Mouse (Mus musculus): Measurements from ENCODE around the gene Ago1. TPM values are rescaled to one million over a fixed set of nuclear protein-coding genes. Genes with fewer than 3 reads are reported as not detected.

The Ago1 gene
- total and polyA plus RNA-seq, 3 experiments: 6.9 to 29.0 (median 10.9) TPM

DNA sequence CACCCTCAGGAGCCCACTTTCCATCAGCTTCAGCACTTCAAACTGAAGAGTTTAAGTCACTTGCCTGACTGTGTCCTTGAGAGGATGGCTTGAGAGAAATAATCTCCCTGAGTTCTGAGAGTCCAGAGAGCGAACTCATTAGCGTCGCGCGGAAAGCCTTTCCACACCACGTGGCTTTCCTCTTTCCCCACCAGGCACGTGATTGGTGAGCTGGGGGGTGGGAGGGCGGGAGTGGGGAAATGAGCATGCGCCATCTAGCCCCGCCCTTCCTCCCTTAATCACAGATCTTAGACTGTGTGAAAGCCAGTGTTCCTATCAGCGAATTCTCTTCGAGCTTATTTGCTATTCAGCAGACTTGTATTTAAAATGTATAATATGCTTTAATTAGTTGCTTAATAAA, 14.6 kb upstream of the Ago1 start:
- H3K4me2 ChIP-seq (ENCODE audit: insufficient read depth, low read depth, poor library complexity, severe bottlenecking): no peak overlapping the region
- H3K27ac ChIP-seq (ENCODE audit: insufficient read depth, low read depth): no peak overlapping the region
- dilution Hi-C loops (cut with MboI; ENCODE audit: extremely low pct_ligation_motif_present, extremely low pct_unique_long_range_greater_than_20kb, low sequenced_read_pairs): no loop called here
- H3K36me3 ChIP-seq (replicated peaks in 1 of 2; ENCODE audit: control insufficient read depth in 1 of 2, insufficient read depth in 1 of 2, low read length in 1 of 2): no peaks in the 10 kb centered on the region
- H3K9me3 ChIP-seq (replicated peaks; ENCODE audit: low read length): no peaks in the 10 kb centered on the region
- DNase-seq (ENCODE audit: extremely low read depth): no peak
- H3K4me3 ChIP-seq (replicated peaks in 1 of 3; ENCODE audit: low read depth in 2 of 3, low read length in 2 of 3, poor library complexity in 1 of 3): no peak overlapping the region
- no peaks in the 10 kb centered on the region; a peak in 1 of 4 replicates for H3K4me1 ChIP-seq (ENCODE audit: control insufficient read depth in 1 of 2, insufficient read depth in 2 of 2)
- in situ Hi-C loops (cut with MboI; ENCODE audit: low pct_ligation_motif_present, low pct_unique_long_range_greater_than_20kb, low sequenced_read_pairs): no loop called here
- TF ChIP-seq JUN (IDR thresholded peaks at IDR 0.05; ENCODE audit: insufficient read depth, low read depth, low read length): no peak
- 0 out of 2 replicates have a peak, but pooled peaks have one; percentile 5 for TF ChIP-seq BHLHE40 (IDR thresholded peaks at IDR 0.05; ENCODE audit: low read depth, low read length)
- no peak for TF ChIP-seq IRF4 (IDR thresholded peaks at IDR 0.05; ENCODE audit: low read depth, low read length)
- H3K27me3 ChIP-seq (replicated peaks): no peaks in the 10 kb centered on the region
- no peaks in the 10 kb centered on the region for H3K79me2 ChIP-seq (replicated peaks; ENCODE audit: control insufficient read depth, extremely low read depth, insufficient read depth, poor library complexity, severe bottlenecking)
- no peak overlapping the region for H3K9ac ChIP-seq (ENCODE audit: insufficient read depth, low read depth)

- in situ Hi-C loops (cut with MboI; ENCODE audit: low pct_ligation_motif_present, low pct_unique_long_range_greater_than_20kb, low sequenced_read_pairs): no loop called here
- H3K79me2 ChIP-seq (replicated peaks; ENCODE audit: control insufficient read depth, extremely low read depth, insufficient read depth, poor library complexity, severe bottlenecking): no peaks in the 10 kb centered on the region
- no peak for TF ChIP-seq MAFK (IDR thresholded peaks at IDR 0.05; ENCODE audit: insufficient replicate concordance, low read length)
- TF ChIP-seq SMC3 (IDR thresholded peaks at IDR 0.05; ENCODE audit: low read depth, low read length): no peak
- no peak for TF ChIP-seq EP300 (IDR thresholded peaks at IDR 0.05; ENCODE audit: low read length)
- no peak for TF ChIP-seq USF2 (conservative IDR thresholded peaks at IDR 0.05; ENCODE audit: low read depth, low read length)
- TF ChIP-seq NELFE (IDR thresholded peaks at IDR 0.05; ENCODE audit: low read depth, low read length): no peak
- no peak for TF ChIP-seq CTCF (conservative IDR thresholded peaks at IDR 0.05 in 1 of 2, IDR thresholded peaks at IDR 0.05 in 1 of 2; ENCODE audit: low read depth in 2 of 2, low read length in 2 of 2)
- TF ChIP-seq ZC3H11A (IDR thresholded peaks at IDR 0.05; ENCODE audit: low read depth, low read length): no peak
- TF ChIP-seq CHD2 (IDR thresholded peaks at IDR 0.05; ENCODE audit: low read length): no peak
- H3K36me3 ChIP-seq (replicated peaks in 1 of 2; ENCODE audit: control insufficient read depth in 1 of 2, insufficient read depth in 1 of 2, low read length in 1 of 2): no peaks in the 10 kb centered on the region
- H3K4me1 ChIP-seq (ENCODE audit: control insufficient read depth in 1 of 2, insufficient read depth in 2 of 2): no peaks in the 10 kb centered on the region; a peak in 1 of 4 replicates
- no peak overlapping the region for H3K4me3 ChIP-seq (replicated peaks in 1 of 3; ENCODE audit: low read depth in 2 of 3, low read length in 2 of 3, poor library complexity in 1 of 3)
- no peak for DNase-seq (ENCODE audit: extremely low read depth)
- dilution Hi-C loops (cut with MboI; ENCODE audit: extremely low pct_ligation_motif_present, extremely low pct_unique_long_range_greater_than_20kb, low sequenced_read_pairs): no loop called here
- H3K27me3 ChIP-seq (replicated peaks): no peaks in the 10 kb centered on the region
- H3K9me3 ChIP-seq (replicated peaks; ENCODE audit: low read length): no peaks in the 10 kb centered on the region
- H3K9ac ChIP-seq (ENCODE audit: insufficient read depth, low read depth): no peak overlapping the region
- no peak overlapping the region for H3K4me2 ChIP-seq (ENCODE audit: insufficient read depth, low read depth, poor library complexity, severe bottlenecking)
- no peak overlapping the region for H3K27ac ChIP-seq (ENCODE audit: insufficient read depth, low read depth)
These were observed 13.1 kb upstream of the Ago1 start for GRCm38 (mm10) chr4:126481461-126481860.

GRCm38 (mm10) chr4:126480288-126480687, 11.9 kb upstream of the Ago1 start:
- Histone ChIP-seq H3K27me3 (replicated peaks) (no peaks in the 10 kb centered on the region), H3K36me3 (replicated peaks in 1 of 2; ENCODE audit: control insufficient read depth in 1 of 2, insufficient read depth in 1 of 2, low read length in 1 of 2) (no peaks in the 10 kb centered on the region), H3K27ac (ENCODE audit: insufficient read depth, low read depth) (no peak overlapping the region), H3K4me3 (replicated peaks in 1 of 3; ENCODE audit: low read depth in 2 of 3, low read length in 2 of 3, poor library complexity in 1 of 3) (no peak overlapping the region), H3K9me3 (replicated peaks; ENCODE audit: low read length) (no peaks in the 10 kb centered on the region), H3K4me1 (ENCODE audit: control insufficient read depth in 1 of 2, insufficient read depth in 2 of 2) (no peaks in the 10 kb centered on the region), H3K9ac (ENCODE audit: insufficient read depth, low read depth) (no peak overlapping the region), H3K4me2 (ENCODE audit: insufficient read depth, low read depth, poor library complexity, severe bottlenecking) (no peak overlapping the region), H3K79me2 (replicated peaks; ENCODE audit: control insufficient read depth, extremely low read depth, insufficient read depth, poor library complexity, severe bottlenecking) (no peaks in the 10 kb centered on the region)
- dilution Hi-C loops (cut with MboI; ENCODE audit: extremely low pct_ligation_motif_present, extremely low pct_unique_long_range_greater_than_20kb, low sequenced_read_pairs): no loop called here
- TF ChIP-seq UBTF (IDR thresholded peaks at IDR 0.05; ENCODE audit: low read depth, low read length): no peak
- no peak for TF ChIP-seq CTCF (conservative IDR thresholded peaks at IDR 0.05 in 1 of 2, IDR thresholded peaks at IDR 0.05 in 1 of 2; ENCODE audit: low read depth in 2 of 2, low read length in 2 of 2)
- TF ChIP-seq CHD1 (IDR thresholded peaks at IDR 0.05; ENCODE audit: low read depth, low read length): no peak
- TF ChIP-seq NELFE (IDR thresholded peaks at IDR 0.05; ENCODE audit: low read depth, low read length): no peak
- TF ChIP-seq TCF12 (IDR thresholded peaks at IDR 0.05; ENCODE audit: low read depth, low read length): no peak
- TF ChIP-seq JUN (IDR thresholded peaks at IDR 0.05; ENCODE audit: insufficient read depth, low read depth, low read length): no peak
- no peak for TF ChIP-seq MAZ (IDR thresholded peaks at IDR 0.05; ENCODE audit: low read depth, low read length)
- TF ChIP-seq ZMIZ1 (IDR thresholded peaks at IDR 0.05; ENCODE audit: low read depth, low read length): no peak
- TF ChIP-seq ZKSCAN1 (IDR thresholded peaks at IDR 0.05; ENCODE audit: borderline replicate concordance, low read depth, low read length): no peak
- no peak for DNase-seq (ENCODE audit: extremely low read depth)
- in situ Hi-C loops (cut with MboI; ENCODE audit: low pct_ligation_motif_present, low pct_unique_long_range_greater_than_20kb, low sequenced_read_pairs): no loop called here
